Mouse (Mus musculus) mature B cell (primary cell): ENCODE data around the gene Itga2b.

ENCODE experiments used
- in situ Hi-C: fragments of 300-500 bp; cut with MboI; formaldehyde crosslinking; loops from 2 replicates; pipeline ENCODE4 v1.14.3; 2019

Gene Itga2b

GRCm38 (mm10) chr11:102469648-102470357 is at the start of gene Itga2b:
Itga2b (minus strand) TSS chr11:102470122.
- in situ Hi-C loops: no loop called here

DNA sequence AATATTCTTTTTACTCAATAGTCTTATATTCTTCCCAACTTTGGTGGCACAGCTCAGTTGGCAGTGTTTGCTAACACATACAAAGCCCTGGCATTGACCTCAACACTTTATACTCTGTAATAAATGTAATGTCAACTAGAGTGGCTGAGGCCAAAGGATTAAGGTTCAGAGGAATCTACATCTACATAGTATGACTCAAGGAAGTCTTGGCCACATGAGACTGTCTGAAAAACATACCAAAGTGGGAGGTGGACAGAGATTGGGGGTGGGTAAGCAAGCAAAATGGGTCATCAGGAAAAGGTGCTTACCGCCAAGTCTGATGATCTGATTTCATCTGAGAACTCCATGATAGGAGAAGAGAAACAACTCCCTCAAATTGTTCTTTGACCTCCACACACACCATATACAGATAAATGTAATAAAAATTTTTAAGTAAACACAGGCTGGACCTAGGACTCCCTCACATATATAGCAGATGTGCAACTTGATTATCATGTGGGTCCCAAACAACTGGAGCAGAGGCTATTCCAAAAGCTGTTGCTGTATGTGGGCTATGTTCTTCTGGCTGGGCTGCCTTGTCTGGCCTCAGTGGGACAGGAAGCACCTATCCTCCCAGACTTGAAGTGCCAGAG is 45.0 kb upstream of the Itga2b start:
- in situ Hi-C loops: no loop called here

DNA sequence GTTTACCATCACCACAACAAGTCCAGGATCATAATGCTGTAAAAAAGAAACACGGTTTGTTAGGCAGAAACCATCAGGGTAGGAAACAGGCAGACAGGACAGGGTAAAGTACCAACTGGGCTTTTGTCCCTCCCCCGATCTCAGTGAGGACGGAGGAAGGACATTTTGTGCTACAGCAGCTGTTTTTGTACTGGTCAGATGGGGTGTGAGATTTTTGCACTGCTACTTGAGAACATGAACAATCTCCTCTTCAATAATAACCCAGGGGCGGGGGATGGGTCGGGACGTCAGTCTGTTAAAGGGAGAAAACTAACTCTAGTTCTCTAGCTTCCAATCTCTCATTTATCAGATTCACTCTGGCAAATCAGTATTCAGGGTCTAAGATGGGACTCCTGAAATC is 40.3 kb upstream of the Itga2b start:
- in situ Hi-C loops: no loop called here

DNA sequence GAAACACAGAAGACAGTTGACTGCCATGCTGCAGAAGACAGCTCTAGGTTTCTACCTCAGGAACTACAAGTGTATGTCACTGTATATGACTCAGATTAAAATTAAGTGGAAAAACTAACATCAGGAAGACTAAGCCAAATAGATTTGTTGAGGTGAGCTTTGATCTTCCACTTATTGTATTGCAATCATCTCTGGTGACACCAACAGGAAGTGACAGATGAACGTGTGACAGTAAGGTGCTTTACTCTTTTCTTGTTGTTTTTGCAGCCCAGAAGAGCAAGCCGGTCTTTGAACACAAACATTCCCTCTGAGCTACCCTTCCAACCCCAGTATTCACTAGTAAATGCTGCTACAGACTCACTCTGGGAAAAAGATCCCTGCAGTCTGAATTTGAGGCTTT is 26.8 kb upstream of the Itga2b start:
- in situ Hi-C loops: no loop called here

GRCm38 (mm10) chr11:102496206-102496605 is 26.3 kb upstream of the Itga2b start:
- in situ Hi-C loops: no loop called here

DNA sequence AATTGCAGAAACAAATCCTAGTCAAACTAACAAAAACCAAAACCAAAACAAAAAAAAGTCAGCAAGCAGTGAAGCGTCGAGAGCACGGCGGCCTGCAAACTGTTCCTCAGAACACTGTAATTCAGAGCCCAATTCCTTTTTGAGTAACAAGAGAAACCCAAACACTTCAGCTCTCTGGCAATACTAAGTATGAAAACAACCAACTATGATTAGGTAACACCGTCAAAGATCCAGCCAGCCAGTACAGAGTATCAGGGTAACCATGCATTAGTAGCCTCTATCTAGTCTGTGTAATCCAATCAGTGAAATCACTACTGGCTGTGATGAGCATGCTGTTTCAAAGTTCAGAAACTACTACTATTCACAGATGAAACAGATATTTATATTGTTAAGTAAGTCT is 25.8 kb upstream of the Itga2b start:
- in situ Hi-C loops: no loop called here

DNA sequence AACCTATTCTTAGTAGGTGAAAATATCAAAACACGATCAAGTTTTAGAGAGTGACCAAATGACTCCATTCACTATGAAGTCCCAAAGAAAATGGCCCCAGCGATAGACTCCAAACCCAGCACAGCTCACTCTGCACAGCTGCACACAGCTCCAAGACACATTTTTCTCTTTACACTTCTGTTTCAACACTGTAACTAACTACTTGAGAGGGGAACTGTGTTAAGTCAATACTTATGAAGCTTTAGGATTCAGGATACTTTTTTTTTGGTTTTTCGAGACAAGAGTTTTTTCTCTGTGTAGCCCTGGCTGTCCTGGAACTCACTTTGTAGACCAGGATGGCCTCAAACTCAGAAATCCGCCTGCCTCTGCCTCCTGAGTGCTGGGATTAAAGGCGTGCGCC is 25.2 kb upstream of the Itga2b start:
- in situ Hi-C loops: no loop called here

DNA sequence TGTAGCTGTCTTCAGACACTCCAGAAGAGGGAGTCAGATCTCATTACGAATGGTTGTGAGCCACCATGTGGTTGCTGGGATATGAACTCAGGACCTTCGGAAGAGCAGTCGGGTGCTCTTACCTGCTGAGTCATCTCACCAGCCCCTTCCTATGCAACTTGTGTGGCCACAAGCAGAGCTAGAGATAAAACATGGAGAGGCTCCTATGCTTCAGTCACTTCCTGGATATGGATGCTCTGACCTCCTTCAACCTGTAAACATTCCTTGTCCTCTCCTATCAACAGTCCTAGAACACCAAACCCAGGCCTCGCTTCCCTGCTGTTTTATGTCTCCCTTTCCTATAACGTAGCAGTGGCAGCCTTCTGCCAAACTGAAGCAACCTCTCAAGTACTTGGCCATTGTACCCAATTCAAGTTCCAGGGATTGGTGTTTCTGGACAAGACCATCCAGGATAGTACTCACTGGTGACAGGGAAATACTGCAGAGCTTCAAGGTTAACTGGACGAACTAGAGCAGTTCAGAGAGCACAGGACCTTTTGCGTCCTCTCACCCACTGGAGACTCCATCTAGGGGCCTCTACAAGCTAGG is 24.2 kb upstream of the Itga2b start:
- in situ Hi-C loops: no loop called here

GRCm38 (mm10) chr11:102493241-102493640 is 23.3 kb upstream of the Itga2b start:
- in situ Hi-C loops: no loop called here

DNA sequence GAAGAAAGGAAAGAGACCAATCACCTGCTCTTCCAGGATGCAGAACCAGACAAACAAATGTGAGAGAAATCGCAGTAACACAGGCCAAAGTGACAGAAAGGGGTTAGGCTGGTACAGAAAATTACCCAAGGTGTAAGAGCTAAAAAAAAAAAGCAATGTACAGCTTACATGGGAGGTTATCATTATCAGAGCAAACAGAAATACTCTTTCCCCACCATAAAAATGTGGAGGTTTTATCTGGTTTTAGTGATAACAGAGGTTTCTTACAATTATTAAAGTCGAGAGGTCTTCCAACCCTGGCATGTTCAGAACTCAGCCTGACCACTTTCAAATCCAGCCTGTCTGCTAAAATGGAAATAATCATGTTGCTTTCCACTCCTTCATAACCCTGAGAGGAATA is 18.0 kb upstream of the Itga2b start:
- in situ Hi-C loops: no loop called here

DNA sequence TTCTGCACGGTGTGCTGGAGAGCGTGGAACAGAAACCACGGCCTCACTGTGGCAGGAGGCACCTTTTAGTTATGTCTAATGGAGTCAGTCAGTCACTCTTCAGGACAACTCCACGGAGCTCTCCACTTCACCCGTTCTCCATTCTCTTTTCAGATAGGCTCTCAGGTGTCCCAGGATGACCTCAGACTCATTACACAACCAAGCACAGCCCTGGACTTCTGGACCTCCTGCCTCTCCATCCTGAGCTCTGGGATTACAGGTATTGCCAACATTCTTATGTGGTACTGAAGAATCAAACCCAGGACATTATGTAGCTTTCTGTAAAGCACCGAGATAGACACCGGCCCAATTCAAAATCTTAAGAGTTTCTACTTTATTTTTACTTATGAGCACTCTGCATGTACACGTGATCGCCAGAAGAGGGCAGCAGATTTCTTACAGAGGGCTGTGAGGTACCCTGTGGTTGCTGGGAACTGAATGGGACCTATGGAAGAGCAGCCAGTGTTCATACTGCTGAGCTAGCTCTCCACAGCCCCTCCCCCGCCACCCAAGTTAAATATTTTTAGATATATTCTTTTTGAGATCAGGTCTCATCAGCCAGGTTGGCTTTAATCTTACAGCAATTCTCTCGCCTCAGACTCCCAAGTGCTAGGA is 16.9 kb upstream of the Itga2b start:
- in situ Hi-C loops: no loop called here

GRCm38 (mm10) chr11:102481779-102482178 is 11.9 kb upstream of the Itga2b start:
- in situ Hi-C loops: no loop called here

GRCm38 (mm10) chr11:102480897-102481296 is 11.0 kb upstream of the Itga2b start:
- in situ Hi-C loops: no loop called here

GRCm38 (mm10) chr11:102480111-102480510 is 10.2 kb upstream of the Itga2b start:
- in situ Hi-C loops: no loop called here

DNA sequence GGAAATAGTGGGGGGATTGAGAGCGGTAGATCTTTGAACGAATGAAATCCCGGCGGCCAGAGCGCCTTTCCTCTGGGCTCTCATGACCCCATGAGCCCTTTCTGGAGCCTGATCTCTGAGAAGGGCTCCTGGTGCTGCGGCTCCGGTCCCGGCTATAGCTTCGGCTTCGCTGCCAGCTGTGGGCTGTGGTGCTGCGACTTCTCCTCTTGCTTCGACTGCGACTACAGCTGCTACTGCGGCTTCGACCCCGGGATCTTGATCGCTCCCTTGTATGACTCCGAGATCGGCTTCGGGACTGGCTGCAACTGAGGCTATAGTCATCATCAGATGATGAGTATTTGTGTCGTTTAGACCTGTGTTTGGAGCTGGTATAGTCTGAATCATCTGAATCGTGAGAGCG is 9.7 kb upstream of the Itga2b start:
- in situ Hi-C loops: no loop called here

DNA sequence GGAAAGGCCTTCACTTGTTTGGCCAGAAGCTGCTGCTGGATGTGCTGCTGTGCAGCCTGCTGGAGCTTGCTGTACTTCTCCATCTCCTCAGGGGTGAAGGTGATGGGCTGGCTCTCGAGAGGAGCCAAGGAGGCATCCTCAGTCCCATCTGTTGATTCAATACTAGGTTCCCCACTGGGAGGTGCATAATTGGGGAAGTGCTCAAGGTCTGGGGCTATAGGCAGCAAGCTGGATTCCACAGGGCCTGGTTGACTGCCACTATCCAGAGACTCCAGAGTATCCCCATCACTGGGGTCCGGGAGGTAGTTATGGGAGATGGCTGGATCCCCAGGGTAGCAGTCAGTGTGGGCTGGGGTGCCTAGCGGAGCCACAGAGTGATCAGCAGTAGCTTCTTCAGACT is 8.7 kb upstream of the Itga2b start:
- in situ Hi-C loops: no loop called here

GRCm38 (mm10) chr11:102475027-102475426 is 5.1 kb upstream of the Itga2b start:
- in situ Hi-C loops: no loop called here

GRCm38 (mm10) chr11:102467041-102467631 is 2.8 kb downstream of the Itga2b start:
- in situ Hi-C loops: no loop called here

GRCm38 (mm10) chr11:102465713-102466436 is 4.0 kb downstream of the Itga2b start:
- in situ Hi-C loops: no loop called here

- in situ Hi-C loops: no loop called here
These were observed 5.0 kb downstream of the Itga2b start for GRCm38 (mm10) chr11:102464901-102465300.

- in situ Hi-C loops: no loop called here
These were observed 8.2 kb downstream of the Itga2b start for GRCm38 (mm10) chr11:102461764-102462163.

DNA sequence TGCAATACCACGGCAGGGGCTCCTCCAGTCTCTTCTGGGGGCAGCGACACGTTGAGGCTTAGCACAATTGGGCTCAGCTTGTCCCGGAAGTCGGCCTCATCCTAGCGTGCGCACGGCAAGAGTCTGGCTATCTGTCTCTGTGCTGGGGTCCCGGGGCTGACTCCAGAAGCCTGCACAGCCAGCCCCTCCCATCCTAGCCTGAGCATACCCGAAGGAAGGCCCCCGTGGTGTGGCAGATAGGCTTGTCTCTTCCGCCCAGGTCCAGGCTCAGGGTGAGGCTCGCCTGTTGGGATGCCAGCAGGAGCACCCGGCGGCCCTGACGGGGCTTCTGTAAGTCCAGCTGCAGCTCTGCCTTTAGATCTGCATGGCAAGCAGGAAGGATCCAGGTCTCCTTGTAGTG is 9.4 kb downstream of the Itga2b start:
- in situ Hi-C loops: no loop called here
